Mouse (Mus musculus) stomach, postnatal 0 days (tissue): Measurements from ENCODE around the gene Tnrc6b.

ENCODE experiments used
- CTCF ChIP-seq: IDR thresholded peaks from 2 replicates; pipeline ENCODE4 v1.5.1; 2016; ENCODE audit warnings: antibody characterized with exemption, low read depth, mild to moderate bottlenecking, moderate library complexity
- EP300 ChIP-seq: optimal IDR thresholded peaks from 2 replicates; pipeline ENCODE3; 2016; ENCODE audit warnings: antibody characterized with exemption

DNA sequence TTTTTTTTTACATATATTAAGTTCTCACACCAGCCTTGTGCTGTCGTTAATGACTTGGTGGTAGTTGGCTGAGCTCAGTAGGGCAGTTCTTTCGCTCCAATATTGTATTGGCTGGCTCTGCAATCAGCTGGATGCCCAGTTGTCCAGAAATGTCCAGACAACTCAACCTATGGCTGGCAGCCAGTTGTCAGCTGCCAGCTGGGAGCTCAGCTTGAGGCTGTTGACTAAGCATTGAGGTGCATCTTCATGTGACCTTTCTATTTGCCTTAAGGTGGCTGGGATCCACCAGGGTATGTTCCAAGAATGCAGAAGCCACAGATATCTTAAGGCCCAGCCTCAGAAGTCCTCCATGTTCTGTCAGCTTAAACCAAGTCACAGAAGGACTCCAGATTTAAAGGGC is 54.3 kb downstream of the Tnrc6b start:
- TF ChIP-seq CTCF: no peak
- no peak for TF ChIP-seq EP300
